ENCODE assay signal across 9 mouse cellular contexts in genomic region chr11:70615074-70615473, GRCm38 (mm10). TPM values are rescaled to one million over a fixed set of nuclear protein-coding genes. Genes with fewer than 3 reads are reported as not detected.
DNase-seq lines count a peak whose midpoint lies in the region; ATAC-seq and TF ChIP-seq lines count a peak whose summit lies in the region.
"Had no signal": no experiment of that assay in that cellular context is flagged by ENCODE, and none has a peak within 500 bp of the region (broad histone marks: within the 10 kb centered on the region; RNA-seq: fewer than 3 reads in every experiment).

No protein-coding gene starts in this region.

- H3K4me3 ChIP-seq in erythroblast, embryonic 14.5 days (replicated peaks), result peak overlapping the region; percentile 61
- H3K4me3 ChIP-seq in heart, postnatal 0 days (ENCODE audit: low read depth, low read length), result peak overlapping the region; percentile 45

- intact Hi-C loops in left cerebral cortex, postnatal 14 days (cut with DNase I), result no loop called here

- peak overlapping the region; percentile 28; the same call in 1 of the 2 replicates for H3K9ac ChIP-seq in heart, postnatal 0 days (replicated peaks; ENCODE audit: low read depth, low read length)

- no peak for TF ChIP-seq CTCF in heart, postnatal 0 days (IDR thresholded peaks at IDR 0.05; ENCODE audit: low read depth)

- peak; percentile 95 for ATAC-seq in CD4-positive, CD25-positive, alpha-beta regulatory T cell, adult 4 months
- ATAC-seq in heart, postnatal 0 days (ENCODE audit: insufficient read depth, low read depth), result peak; percentile 72
- ATAC-seq in megakaryocyte progenitor cell, adult 5-6 weeks (replicated peaks; ENCODE audit: poor library complexity), result peak; percentile 95

- H3K9me3 ChIP-seq in erythroblast, embryonic 14.5 days (ENCODE audit: control insufficient read depth, low read length), result no peaks in the 10 kb centered on the region
- H3K9me3 ChIP-seq in heart, postnatal 0 days (replicated peaks; ENCODE audit: control insufficient read depth, low read length), result no peaks in the 10 kb centered on the region

- peaks cover 26% of the 10 kb centered on the region for H3K36me3 ChIP-seq in erythroblast, embryonic 14.5 days (ENCODE audit: control insufficient read depth)
- peaks cover 33% of the 10 kb centered on the region for H3K36me3 ChIP-seq in heart, postnatal 0 days (replicated peaks; ENCODE audit: control insufficient read depth, insufficient read depth, low read length)

- peak overlapping the region; percentile 59 for H3K27ac ChIP-seq in heart, postnatal 0 days (ENCODE audit: low read depth)

- TF ChIP-seq EP300 in heart, postnatal 0 days (IDR thresholded peaks at IDR 0.05; ENCODE audit: low read depth), result no peak

- peaks cover 7% of the 10 kb centered on the region for H3K27me3 ChIP-seq in erythroblast, embryonic 14.5 days (ENCODE audit: control insufficient read depth)
- peaks cover 8% of the 10 kb centered on the region; the same call in 1 of the 2 replicates for H3K27me3 ChIP-seq in heart, postnatal 0 days (ENCODE audit: control insufficient read depth, insufficient read depth, low read length)

- H3K4me1 ChIP-seq in erythroblast, embryonic 14.5 days (ENCODE audit: control insufficient read depth), result peaks cover 21% of the 10 kb centered on the region
- peaks cover 15% of the 10 kb centered on the region for H3K4me1 ChIP-seq in heart, postnatal 0 days (ENCODE audit: control insufficient read depth, insufficient read depth)

- WGBS in heart, postnatal 0 days, result 2% methylated on average over 17 of the region's 17 CpGs

- H3K4me2 ChIP-seq in heart, postnatal 0 days (ENCODE audit: low read depth, low read length), result peak overlapping the region; percentile 76

- peak; percentile 81 for DNase-seq in adrenal gland, postnatal 10 days
- peak; percentile 49 for DNase-seq in heart, postnatal 0 days (ENCODE audit: low spot score)
- DNase-seq in kidney, postnatal 25 days, result peak; percentile 79 to 84
- peak; percentile 47 to 52 for DNase-seq in spleen, postnatal 14 days (ENCODE audit: low spot score in 2 of 2)
- DNase-seq in left cerebral cortex, postnatal 14 days (ENCODE audit: low spot score in 2 of 2), result no peak

RNA-seq across cellular contexts. Expression of gene 4930544D05Rik, which starts 0.6 kb away (rescaled TPM):
- polyA plus RNA-seq in CD4-positive, CD25-positive, alpha-beta regulatory T cell, adult 4 months (2017; shearing (Covaris generic)), result under 1 TPM in 1 of 2 experiments, not detected in 1; 0.71 TPM
- total RNA-seq in adrenal gland, postnatal 10 days (2021), result not detected
- not detected in 2 replicates for polyA plus RNA-seq in erythroblast, embryonic 14.5 days (2012)
- not detected in 2 replicates for total RNA-seq in heart, postnatal 0 days (2014; rRNA removed; ENCODE audit: low replicate concordance)
- not detected in 2 replicates for polyA plus RNA-seq in heart, postnatal 0 days (2015; fragmentation: Nextera tagmentation; extraction: Ambion mirVana)
- not detected in 2 replicates for total RNA-seq in megakaryocyte progenitor cell, adult 5-6 weeks (2015)
- not detected in 2 replicates for total RNA-seq in megakaryocyte progenitor cell, adult 5-6 weeks (2017)
- 1 to 10 TPM in 1 of 2 experiments, under 1 TPM in 1; 0.51 to 1.2 TPM for total RNA-seq in left cerebral cortex, postnatal 14 days (2021)
- total RNA-seq: gastrocnemius, postnatal 4 days had no signal

RNA-seq across cellular contexts. Expression of gene Chrne, which starts 3.9 kb away (rescaled TPM):
- 1 to 10 TPM; 1.4 to 2.1 TPM for polyA plus RNA-seq in CD4-positive, CD25-positive, alpha-beta regulatory T cell, adult 4 months (2017; shearing (Covaris generic))
- 1 to 10 TPM in 1 of 2 experiments, not detected in 1; 1.6 TPM for total RNA-seq in adrenal gland, postnatal 10 days (2021)
- polyA plus RNA-seq in erythroblast, embryonic 14.5 days (2012), result 0.06 TPM in 1 of 2 replicates, not detected in the other
- total RNA-seq in heart, postnatal 0 days (2014; rRNA removed; ENCODE audit: low replicate concordance), result not detected in 2 replicates
- not detected in 2 replicates for polyA plus RNA-seq in heart, postnatal 0 days (2015; fragmentation: Nextera tagmentation; extraction: Ambion mirVana)
- total RNA-seq in megakaryocyte progenitor cell, adult 5-6 weeks (2015), result not detected in 2 replicates
- 0.17 TPM in 1 of 2 replicates, not detected in the other for total RNA-seq in megakaryocyte progenitor cell, adult 5-6 weeks (2017)
- not detected for total RNA-seq in left cerebral cortex, postnatal 14 days (2021)

RNA-seq across cellular contexts. Expression of gene Gp1ba, which starts 23.8 kb away (rescaled TPM):
- polyA plus RNA-seq in CD4-positive, CD25-positive, alpha-beta regulatory T cell, adult 4 months (2017; shearing (Covaris generic)), result under 1 TPM; 0.39 to 0.43 TPM
- total RNA-seq in adrenal gland, postnatal 10 days (2021), result under 1 TPM; 0.30 TPM
- 0.12 TPM in 2 replicates for polyA plus RNA-seq in erythroblast, embryonic 14.5 days (2012)
- 0.08 TPM in 1 of 2 replicates, not detected in the other for total RNA-seq in heart, postnatal 0 days (2014; rRNA removed; ENCODE audit: low replicate concordance)
- 0.26 and 0.27 TPM in 2 replicates for polyA plus RNA-seq in heart, postnatal 0 days (2015; fragmentation: Nextera tagmentation; extraction: Ambion mirVana)
- total RNA-seq in megakaryocyte progenitor cell, adult 5-6 weeks (2015), result 0.66 and 2.3 TPM in 2 replicates
- 0.08 and 0.20 TPM in 2 replicates for total RNA-seq in megakaryocyte progenitor cell, adult 5-6 weeks (2017)
- total RNA-seq in left cerebral cortex, postnatal 14 days (2021), result not detected

RNA-seq across cellular contexts. Expression of gene Rnf167, which starts 32.0 kb away (rescaled TPM):
- polyA plus RNA-seq in CD4-positive, CD25-positive, alpha-beta regulatory T cell, adult 4 months (2017; shearing (Covaris generic)), result 100 to 1,000 TPM; 389 to 496 TPM
- 10 to 100 TPM; 73.9 to 86.6 TPM for total RNA-seq in adrenal gland, postnatal 10 days (2021)
- polyA plus RNA-seq in erythroblast, embryonic 14.5 days (2012), result 24.0 and 33.2 TPM in 2 replicates
- 48.3 and 66.3 TPM in 2 replicates for total RNA-seq in heart, postnatal 0 days (2014; rRNA removed; ENCODE audit: low replicate concordance)
- polyA plus RNA-seq in heart, postnatal 0 days (2015; fragmentation: Nextera tagmentation; extraction: Ambion mirVana), result 61.8 and 62.5 TPM in 2 replicates
- total RNA-seq in megakaryocyte progenitor cell, adult 5-6 weeks (2015), result 39.3 and 44.8 TPM in 2 replicates
- 30.7 and 37.4 TPM in 2 replicates for total RNA-seq in megakaryocyte progenitor cell, adult 5-6 weeks (2017)
- total RNA-seq in left cerebral cortex, postnatal 14 days (2021), result 10 to 100 TPM; 67.3 to 69.1 TPM

RNA-seq across cellular contexts. Expression of gene Slc25a11, which starts 32.2 kb away (rescaled TPM):
- 100 to 1,000 TPM in 1 of 2 experiments, 10 to 100 TPM in 1; 84.0 to 102 TPM for polyA plus RNA-seq in CD4-positive, CD25-positive, alpha-beta regulatory T cell, adult 4 months (2017; shearing (Covaris generic))
- 100 to 1,000 TPM; 180 to 220 TPM for total RNA-seq in adrenal gland, postnatal 10 days (2021)
- 2.2 and 2.4 TPM in 2 replicates for polyA plus RNA-seq in erythroblast, embryonic 14.5 days (2012)
- total RNA-seq in heart, postnatal 0 days (2014; rRNA removed; ENCODE audit: low replicate concordance), result 530 and 532 TPM in 2 replicates
- polyA plus RNA-seq in heart, postnatal 0 days (2015; fragmentation: Nextera tagmentation; extraction: Ambion mirVana), result 446 and 451 TPM in 2 replicates
- 59.5 and 73.9 TPM in 2 replicates for total RNA-seq in megakaryocyte progenitor cell, adult 5-6 weeks (2015)
- 46.6 and 52.7 TPM in 2 replicates for total RNA-seq in megakaryocyte progenitor cell, adult 5-6 weeks (2017)
- total RNA-seq in left cerebral cortex, postnatal 14 days (2021), result 100 to 1,000 TPM; 120 to 125 TPM

Comparison
In these comparisons a context has a peak if more than half of its experiments do, and no peak if none do; other contexts are left out.
1. DNase-seq: peak in adrenal gland, postnatal 10 days (single experiment), heart, postnatal 0 days (single experiment), kidney, postnatal 25 days (2 of 2) and spleen, postnatal 14 days (2 of 2); none in left cerebral cortex, postnatal 14 days (0 of 2).
2. Peak in every context shown above with its lines, with median percentiles within 50 percentile points of each other: ATAC-seq.